Mouse (Mus musculus) liver, adult 2 months (tissue): ENCODE measurements around the gene Shisa6. TPM values are rescaled to one million over a fixed set of nuclear protein-coding genes. Genes with fewer than 3 reads are reported as not detected.
A peak's percentile ranks its signal among the peaks of the same experiment; 100 is the strongest.

Experiments used
- DNase-seq: peaks from one replicate; pipeline ENCODE4 v3.0.0-alpha.2; 2011; ENCODE audit warnings: low read depth, low spot score; ENCODE audit errors: extremely low read depth
- H3K27ac ChIP-seq: fragments of 200-500 bp; replicated peaks from 2 replicates; pipeline ENCODE4 v1.5.1; 2012; ENCODE audit warnings: low read depth, mild to moderate bottlenecking, control low read depth, inconsistent platforms, low read length; ENCODE audit not compliant: insufficient read depth
- H3K27me3 ChIP-seq: fragments of 200-500 bp; 2 replicates; pipeline ENCODE4 v1.6.1; 2012; ENCODE audit warnings: mild to moderate bottlenecking, moderate library complexity, low read length, inconsistent platforms; ENCODE audit not compliant: control insufficient read depth, insufficient read depth
- H3K36me3 ChIP-seq: fragments of 200-500 bp; 2 replicates; pipeline ENCODE4 v1.6.1; 2012; ENCODE audit warnings: low read length, inconsistent platforms; ENCODE audit not compliant: control insufficient read depth, insufficient read depth
- H3K4me1 ChIP-seq: fragments of 200-500 bp; 2 replicates; pipeline ENCODE4 v1.6.1; 2011; ENCODE audit warnings: low read length; ENCODE audit not compliant: control insufficient read depth, insufficient read depth
- H3K4me3 ChIP-seq: fragments of 200-500 bp; 2 replicates; pipeline ENCODE4 v1.5.1; 2011; ENCODE audit warnings: low read depth, mild to moderate bottlenecking, control low read depth, low read length, moderate library complexity; ENCODE audit not compliant: insufficient read depth
- H3K79me2 ChIP-seq: fragments of 200-500 bp; 2 replicates; pipeline ENCODE4 v1.6.1; 2012; ENCODE audit warnings: inconsistent platforms, mild to moderate bottlenecking, low read length, moderate library complexity; ENCODE audit not compliant: control insufficient read depth, insufficient read depth
- H3K9ac ChIP-seq: fragments of 200-500 bp; 2 replicates; pipeline ENCODE4 v1.6.1; 2012; ENCODE audit warnings: low read depth, mild to moderate bottlenecking, control low read depth, inconsistent platforms, low read length
- CTCF ChIP-seq: fragments of 200-500 bp; IDR thresholded peaks from 2 replicates; pipeline ENCODE4 v1.5.1; 2011; ENCODE audit warnings: low read depth, low read length, control low read depth
- POLR2A ChIP-seq: fragments of 200-500 bp; IDR thresholded peaks from 2 replicates; pipeline ENCODE4 v1.6.1; 2011; ENCODE audit warnings: low read length, control low read depth; ENCODE audit not compliant: insufficient read depth; ENCODE audit errors: extremely low read depth
- WGBS: fragments of 180-500 bp; shearing (Covaris S2); methylation state at CpG from one replicate; pipeline ENCODE4 v1.1.7; 2018; 5-methylcytosine and 5-hydroxymethylcytosine counted together
- polyA plus RNA-seq: library from polyadenylated mRNA; depleted of rRNA; stranded (reverse); fragments of >200 nt; gene quantifications from 2 replicates; pipeline ENCODE4 v1.2.3, GENCODE M21; 2012
- total RNA-seq: library from RNA; depleted of rRNA; stranded (reverse); fragments of >200 nt; gene quantifications from 2 replicates; pipeline ENCODE4 v1.2.3, GENCODE M21; 2014

Gene Shisa6
- total and polyA plus RNA-seq, 2 experiments: not detected

GRCm38 (mm10) chr11:66260205-66260604, 265.6 kb downstream of the Shisa6 start:
- no peak overlapping the region for H3K27ac ChIP-seq
- no peak overlapping the region for H3K9ac ChIP-seq
- H3K4me3 ChIP-seq: no peak overlapping the region
- no peak for DNase-seq
- H3K27me3 ChIP-seq: no peaks in the 10 kb centered on the region
- 57% methylated on average over 2 of the region's 2 CpGs for WGBS
- no peak for TF ChIP-seq POLR2A
- TF ChIP-seq CTCF: no peak
- H3K79me2 ChIP-seq: no peaks in the 10 kb centered on the region
- H3K4me1 ChIP-seq: no peaks in the 10 kb centered on the region
- no peaks in the 10 kb centered on the region for H3K36me3 ChIP-seq

- H3K79me2 ChIP-seq: no peaks in the 10 kb centered on the region
- no peaks in the 10 kb centered on the region for H3K27me3 ChIP-seq
- no peak overlapping the region for H3K4me3 ChIP-seq
- WGBS: 9% methylated on average over 3 of the region's 3 CpGs
- H3K9ac ChIP-seq: no peak overlapping the region
- H3K4me1 ChIP-seq: no peaks in the 10 kb centered on the region
- TF ChIP-seq CTCF (no peak), POLR2A (no peak)
- no peaks in the 10 kb centered on the region for H3K36me3 ChIP-seq
- no peak overlapping the region for H3K27ac ChIP-seq
- peak; percentile 0 for DNase-seq
Observed at GRCm38 (mm10) chr11:66258851-66259250, 266.9 kb downstream of the Shisa6 start.

- no peak overlapping the region for H3K4me3 ChIP-seq
- 83% methylated on average over 5 of the region's 5 CpGs for WGBS
- TF ChIP-seq POLR2A (no peak), CTCF (no peak)
- no peaks in the 10 kb centered on the region for H3K79me2 ChIP-seq
- DNase-seq: no peak
- H3K27me3 ChIP-seq: no peaks in the 10 kb centered on the region
- H3K9ac ChIP-seq: no peak overlapping the region
- H3K4me1 ChIP-seq: no peaks in the 10 kb centered on the region
- no peak overlapping the region for H3K27ac ChIP-seq
- H3K36me3 ChIP-seq: no peaks in the 10 kb centered on the region
Observed at GRCm38 (mm10) chr11:66247115-66247514, 278.6 kb downstream of the Shisa6 start.

- Histone ChIP-seq H3K36me3 (no peaks in the 10 kb centered on the region), H3K4me3 (no peak overlapping the region), H3K4me1 (no peaks in the 10 kb centered on the region), H3K9ac (no peak overlapping the region), H3K27me3 (no peaks in the 10 kb centered on the region), H3K79me2 (no peaks in the 10 kb centered on the region), H3K27ac (no peak overlapping the region)
- DNase-seq: no peak
- TF ChIP-seq POLR2A (no peak), CTCF (no peak)
- WGBS: 62% methylated on average over 2 of the region's 2 CpGs
Observed at GRCm38 (mm10) chr11:66236557-66236956, 289.2 kb downstream of the Shisa6 start.

GRCm38 (mm10) chr11:66232891-66233290, 292.9 kb downstream of the Shisa6 start:
- no peak for DNase-seq
- no peak overlapping the region for H3K9ac ChIP-seq
- H3K27me3 ChIP-seq: no peaks in the 10 kb centered on the region
- 57% methylated on average over 1 of the region's 1 CpGs for WGBS
- no peak overlapping the region for H3K27ac ChIP-seq
- no peaks in the 10 kb centered on the region for H3K36me3 ChIP-seq
- no peak overlapping the region for H3K4me3 ChIP-seq
- no peaks in the 10 kb centered on the region for H3K4me1 ChIP-seq
- H3K79me2 ChIP-seq: no peaks in the 10 kb centered on the region
- no peak for TF ChIP-seq CTCF
- no peak for TF ChIP-seq POLR2A

GRCm38 (mm10) chr11:66222133-66222532, 303.6 kb downstream of the Shisa6 start:
- H3K36me3 ChIP-seq: no peaks in the 10 kb centered on the region
- no peaks in the 10 kb centered on the region for H3K27me3 ChIP-seq
- no peaks in the 10 kb centered on the region for H3K4me1 ChIP-seq
- H3K9ac ChIP-seq: no peak overlapping the region
- TF ChIP-seq POLR2A (no peak), CTCF (no peak)
- H3K79me2 ChIP-seq: no peaks in the 10 kb centered on the region
- H3K27ac ChIP-seq: no peak overlapping the region
- WGBS: 83% methylated on average over 1 of the region's 1 CpGs
- DNase-seq: no peak
- no peak overlapping the region for H3K4me3 ChIP-seq
